In genomic region chr13:32797085-32797484, GRCm38 (mm10) we compare ENCODE assay signal across 19 mouse cellular contexts. TPM values are rescaled to one million over a fixed set of nuclear protein-coding genes. Genes with fewer than 3 reads are reported as not detected.
DNase-seq lines count a peak whose midpoint lies in the region; ATAC-seq and TF ChIP-seq lines count a peak whose summit lies in the region.
"Had no signal": no experiment of that assay in that cellular context is flagged by ENCODE, and none has a peak within 500 bp of the region (broad histone marks: within the 10 kb centered on the region; RNA-seq: fewer than 3 reads in every experiment).

No protein-coding gene starts in this region.

- DNase-seq in CD4-positive, CD25-positive, alpha-beta regulatory T cell, adult 2 months (ENCODE audit: low read depth, low spot score) = peak; percentile 24
- DNase-seq in kidney, postnatal 0 days (ENCODE audit: low spot score) = peak; percentile 15
- DNase-seq in kidney, adult 18-20 months = no peak
- peak; percentile 19 for DNase-seq in 3T3-L1 (ENCODE audit: low read depth, low spot score)
- no peak for DNase-seq in limb, embryonic 10.5 days (ENCODE audit: low spot score)
- no peak for DNase-seq in urinary bladder, postnatal 36 days (ENCODE audit: low spot score in 2 of 2)
- DNase-seq: cerebellum, adult 9-11 months; layer of hippocampus, postnatal 36 days had no signal

- WGBS in kidney, postnatal 0 days = 79% methylated on average over 1 of the region's 1 CpGs
- 88% methylated on average over 1 of the region's 1 CpGs for WGBS in limb, embryonic 10.5 days
- 94% methylated on average over 1 of the region's 1 CpGs for WGBS in midbrain, embryonic 15.5 days

- peak; percentile 46 for TF ChIP-seq CTCF in kidney, postnatal 0 days (IDR thresholded peaks at IDR 0.05; ENCODE audit: low read depth)

- H3K4me2 ChIP-seq in kidney, postnatal 0 days (ENCODE audit: low read length) = no peak overlapping the region
- H3K4me2 ChIP-seq in midbrain, embryonic 15.5 days = no peak overlapping the region
- H3K4me2 ChIP-seq: embryonic facial prominence, embryonic 13.5 days; neural tube, embryonic 13.5 days had no signal

- H3K9ac ChIP-seq in kidney, postnatal 0 days (ENCODE audit: low read depth, low read length) = no peak overlapping the region
- H3K9ac ChIP-seq in midbrain, embryonic 15.5 days = no peak overlapping the region
- H3K9ac ChIP-seq: embryonic facial prominence, embryonic 13.5 days; neural tube, embryonic 13.5 days had no signal

- H3K9me3 ChIP-seq in kidney, postnatal 0 days (replicated peaks; ENCODE audit: low read length) = no peaks in the 10 kb centered on the region
- no peaks in the 10 kb centered on the region for H3K9me3 ChIP-seq in limb, embryonic 10.5 days (replicated peaks)
- H3K9me3 ChIP-seq in midbrain, embryonic 15.5 days = no peaks in the 10 kb centered on the region
- H3K9me3 ChIP-seq: embryonic facial prominence, embryonic 13.5 days; G1E; heart, embryonic 10.5 days; hindbrain, embryonic 10.5 days; neural tube, embryonic 13.5 days had no signal

- H3K4me1 ChIP-seq in kidney, postnatal 0 days (replicated peaks; ENCODE audit: insufficient read depth, low read length) = 0 out of 2 replicates have a peak, but pooled peaks cover 3% of the 10 kb centered on the region
- peaks cover 15% of the 10 kb centered on the region for H3K4me1 ChIP-seq in limb, embryonic 10.5 days
- peaks cover 6% of the 10 kb centered on the region for H3K4me1 ChIP-seq in midbrain, embryonic 15.5 days

- H3K36me3 ChIP-seq in kidney, postnatal 0 days (ENCODE audit: insufficient read depth, low read length) = no peaks in the 10 kb centered on the region
- no peaks in the 10 kb centered on the region for H3K36me3 ChIP-seq in limb, embryonic 10.5 days
- H3K36me3 ChIP-seq in midbrain, embryonic 15.5 days (replicated peaks) = no peaks in the 10 kb centered on the region
- H3K36me3 ChIP-seq: embryonic facial prominence, embryonic 13.5 days; G1E; heart, embryonic 10.5 days; hindbrain, embryonic 10.5 days; neural tube, embryonic 13.5 days had no signal

- no peaks in the 10 kb centered on the region for H3K27me3 ChIP-seq in kidney, postnatal 0 days (ENCODE audit: insufficient read depth, low read length)
- no peaks in the 10 kb centered on the region for H3K27me3 ChIP-seq in limb, embryonic 10.5 days (ENCODE audit: low read depth, poor library complexity, severe bottlenecking)
- H3K27me3 ChIP-seq in midbrain, embryonic 15.5 days (replicated peaks) = no peaks in the 10 kb centered on the region
- H3K27me3 ChIP-seq: embryonic facial prominence, embryonic 13.5 days; neural tube, embryonic 13.5 days had no signal

- ATAC-seq in CD4-positive, CD25-positive, alpha-beta regulatory T cell, adult 4 months = no peak
- no peak for ATAC-seq in kidney, postnatal 0 days (replicated peaks; ENCODE audit: low FRiP score, low read depth)
- no peak for ATAC-seq in midbrain, embryonic 15.5 days (replicated peaks)

- no peak overlapping the region for H3K4me3 ChIP-seq in kidney, postnatal 0 days (replicated peaks; ENCODE audit: low read depth, low read length)
- H3K4me3 ChIP-seq in limb, embryonic 10.5 days = no peak overlapping the region
- H3K4me3 ChIP-seq in midbrain, embryonic 15.5 days = no peak overlapping the region
- H3K4me3 ChIP-seq: embryonic facial prominence, embryonic 13.5 days; heart, embryonic 10.5 days; hindbrain, embryonic 10.5 days; neural tube, embryonic 13.5 days had no signal

- no peak overlapping the region for H3K27ac ChIP-seq in kidney, postnatal 0 days
- H3K27ac ChIP-seq in limb, embryonic 10.5 days = peak overlapping the region; percentile 61; the same call in 1 of the 2 replicates
- no peak overlapping the region for H3K27ac ChIP-seq in midbrain, embryonic 15.5 days
- H3K27ac ChIP-seq: embryonic facial prominence, embryonic 13.5 days; heart, embryonic 10.5 days; hindbrain, embryonic 10.5 days; neural tube, embryonic 13.5 days had no signal

RNA-seq across cellular contexts. Expression of gene Wrnip1, which starts 4.8 kb away (rescaled TPM):
- polyA plus RNA-seq in CD4-positive, CD25-positive, alpha-beta regulatory T cell, adult 4 months (2017; shearing (Covaris generic)) = 10 to 100 TPM in 1 of 2 experiments, 1 to 10 TPM in 1; 6.7 to 12.1 TPM
- 19.4 and 25.8 TPM in 2 replicates for polyA plus RNA-seq in kidney, postnatal 0 days (2015; fragmentation: Nextera tagmentation; extraction: Ambion mirVana)
- polyA plus RNA-seq in limb, embryonic 10.5 days (2016; fragmentation: Nextera tagmentation; extraction: Ambion mirVana) = 14.8 and 20.6 TPM in 2 replicates
- polyA plus RNA-seq in midbrain, embryonic 15.5 days (2015; fragmentation: Nextera tagmentation; extraction: Ambion mirVana) = 41.5 and 54.9 TPM in 2 replicates

RNA-seq across cellular contexts. Expression of gene D930007J09Rik, which starts 5.6 kb away (rescaled TPM):
- not detected for polyA plus RNA-seq in CD4-positive, CD25-positive, alpha-beta regulatory T cell, adult 4 months (2017; shearing (Covaris generic))
- polyA plus RNA-seq in kidney, postnatal 0 days (2015; fragmentation: Nextera tagmentation; extraction: Ambion mirVana) = not detected in 2 replicates
- polyA plus RNA-seq in limb, embryonic 10.5 days (2016; fragmentation: Nextera tagmentation; extraction: Ambion mirVana) = not detected in 2 replicates
- polyA plus RNA-seq in midbrain, embryonic 15.5 days (2015; fragmentation: Nextera tagmentation; extraction: Ambion mirVana) = not detected in 2 replicates
- polyA plus RNA-seq: embryonic facial prominence, embryonic 13.5 days; forebrain, embryonic 11.5 days; G1E; heart, embryonic 10.5 days; hindbrain, embryonic 10.5 days; kidney, embryonic 14.5 days; liver, embryonic 16.5 days; neural tube, embryonic 13.5 days; thymus, postnatal 0 days had no signal

RNA-seq across cellular contexts. Expression of gene Mylk4, which starts 13.3 kb away (rescaled TPM):
- not detected for polyA plus RNA-seq in CD4-positive, CD25-positive, alpha-beta regulatory T cell, adult 4 months (2017; shearing (Covaris generic))
- 0.03 and 0.12 TPM in 2 replicates for polyA plus RNA-seq in kidney, postnatal 0 days (2015; fragmentation: Nextera tagmentation; extraction: Ambion mirVana)
- 0.13 and 0.26 TPM in 2 replicates for polyA plus RNA-seq in limb, embryonic 10.5 days (2016; fragmentation: Nextera tagmentation; extraction: Ambion mirVana)
- polyA plus RNA-seq in midbrain, embryonic 15.5 days (2015; fragmentation: Nextera tagmentation; extraction: Ambion mirVana) = 0.11 and 0.21 TPM in 2 replicates
- polyA plus RNA-seq: G1E; heart, embryonic 10.5 days; hindbrain, embryonic 10.5 days had no signal

RNA-seq across cellular contexts. Expression of gene Serpinb1a, which starts 53.9 kb away (rescaled TPM):
- 10 to 100 TPM; 12.7 to 13.2 TPM for polyA plus RNA-seq in CD4-positive, CD25-positive, alpha-beta regulatory T cell, adult 4 months (2017; shearing (Covaris generic))
- polyA plus RNA-seq in kidney, postnatal 0 days (2015; fragmentation: Nextera tagmentation; extraction: Ambion mirVana) = 18.5 and 18.7 TPM in 2 replicates
- 0.46 and 2.1 TPM in 2 replicates for polyA plus RNA-seq in limb, embryonic 10.5 days (2016; fragmentation: Nextera tagmentation; extraction: Ambion mirVana)
- polyA plus RNA-seq in midbrain, embryonic 15.5 days (2015; fragmentation: Nextera tagmentation; extraction: Ambion mirVana) = 2.9 and 3.0 TPM in 2 replicates
- polyA plus RNA-seq: G1E had no signal

Comparison
In these comparisons a context has a peak if more than half of its experiments do, and no peak if none do; other contexts are left out.
1. DNase-seq: peak in CD4-positive, CD25-positive, alpha-beta regulatory T cell, adult 2 months (single experiment), kidney, postnatal 0 days (single experiment) and 3T3-L1 (single experiment); none in kidney, adult 18-20 months (single experiment), limb, embryonic 10.5 days (single experiment) and urinary bladder, postnatal 36 days (0 of 2).